Mouse (Mus musculus): ENCODE data around the gene Sipa1l1.

DNA sequence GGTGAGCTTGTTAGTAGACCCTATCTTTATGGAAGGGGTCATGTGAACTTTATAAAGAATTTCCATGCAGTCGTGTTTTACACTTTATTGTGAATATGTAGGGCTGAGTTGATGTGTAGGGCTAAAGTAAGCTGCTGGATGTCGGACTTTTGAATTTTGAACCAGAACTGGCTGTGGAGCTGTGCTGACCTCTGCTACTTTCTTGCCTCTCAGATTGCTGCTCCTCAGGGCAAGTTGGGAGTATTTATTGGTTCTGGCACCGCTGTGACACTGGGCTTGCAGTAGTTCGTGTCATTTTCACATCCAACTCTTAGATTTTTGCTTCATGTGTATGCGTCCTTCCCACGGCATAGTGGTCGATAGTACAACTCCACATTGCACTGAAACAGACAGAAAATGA lies 49.1 kb downstream of the Sipa1l1 start:
- TF ChIP-seq POLR2A (IDR thresholded peaks at IDR 0.05; ENCODE audit: extremely low read depth, insufficient read depth, low read length) (no peak), CTCF (IDR thresholded peaks at IDR 0.05; ENCODE audit: extremely low read depth, insufficient read depth, low read length) (no peak)

Measured in cortical plate, adult 2 months (tissue).